Mouse (Mus musculus): ENCODE measurements around the gene Becn1. TPM values are rescaled to one million over a fixed set of nuclear protein-coding genes. Genes with fewer than 3 reads are reported as not detected.
"Not testable (repeated sequence)": the region's sequence is repeated elsewhere in the genome, so short reads cannot be mapped to it uniquely, and the experiment has no call there.

The Becn1 gene
- polyA plus RNA-seq, 1 experiment from 2014 or later, result 138 TPM

DNA sequence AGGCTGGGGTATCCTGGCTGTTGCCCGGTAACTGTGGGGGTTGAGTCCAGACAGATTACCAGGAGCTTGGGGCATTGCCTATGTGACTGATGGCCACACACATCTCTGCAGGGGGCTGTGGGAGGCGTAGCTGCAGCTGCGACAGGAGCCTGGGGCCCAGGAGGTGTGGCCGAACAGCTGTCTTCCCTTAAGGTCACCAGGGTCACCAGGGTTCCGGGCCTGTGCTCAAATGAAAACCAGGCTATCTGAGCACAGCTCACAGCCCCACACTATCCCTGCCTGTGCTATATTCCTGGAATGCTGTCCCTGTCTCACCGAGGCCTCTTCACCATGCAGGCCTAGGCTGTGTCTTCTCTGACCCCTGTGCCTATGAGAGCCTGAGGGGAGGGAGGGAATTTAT lies 32.4 kb upstream of the Becn1 start:
- H3K4me3 ChIP-seq (ENCODE audit: low read depth, low read length), result no peak overlapping the region
- H3K27ac ChIP-seq (ENCODE audit: low read depth, low read length), result no peak overlapping the region
- H3K9me3 ChIP-seq (replicated peaks; ENCODE audit: control insufficient read depth, low read length), result no peaks in the 10 kb centered on the region
- H3K4me1 ChIP-seq (ENCODE audit: control insufficient read depth, insufficient read depth, low read length), result peaks cover 14% of the 10 kb centered on the region
- no peaks in the 10 kb centered on the region for H3K27me3 ChIP-seq (ENCODE audit: control insufficient read depth, insufficient read depth, low read length)
- no peak for ATAC-seq (replicated peaks; ENCODE audit: insufficient number of reproducible peaks, low FRiP score, low TSS enrichment)
- H3K9ac ChIP-seq (ENCODE audit: low read depth, low read length), result no peak overlapping the region
- H3K36me3 ChIP-seq (ENCODE audit: control insufficient read depth, insufficient read depth, low read length), result no peaks in the 10 kb centered on the region
- H3K4me2 ChIP-seq, result no peak overlapping the region
- 13% methylated on average over 6 of the region's 6 CpGs for whole genome bisulfite sequencing (ENCODE audit: insufficient replicate concordance)

DNA sequence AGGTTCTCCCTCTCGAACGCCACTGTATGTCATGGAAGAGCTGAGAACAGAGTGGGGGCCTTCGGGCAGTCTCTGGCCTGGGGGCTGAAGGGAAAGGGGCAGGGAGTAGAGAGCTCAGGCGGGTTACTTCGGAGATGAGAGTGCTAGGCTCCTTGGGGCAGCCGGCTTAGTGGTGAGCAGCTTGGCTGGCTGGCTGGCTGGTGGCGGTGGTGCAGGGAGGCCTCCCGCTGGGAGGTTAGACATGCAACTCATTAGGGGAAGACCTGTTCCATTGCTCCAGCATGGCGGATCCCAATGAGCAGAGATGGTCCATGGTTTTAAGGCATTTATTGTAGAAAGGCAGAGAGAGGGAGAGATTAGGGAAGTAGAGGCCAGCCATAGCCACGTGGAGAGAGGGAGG lies 31.9 kb upstream of the Becn1 start:
- Histone ChIP-seq H3K4me2 (no peak overlapping the region), H3K4me1 (ENCODE audit: control insufficient read depth, insufficient read depth, low read length) (peaks cover 14% of the 10 kb centered on the region), H3K9me3 (replicated peaks; ENCODE audit: control insufficient read depth, low read length) (no peaks in the 10 kb centered on the region), H3K36me3 (ENCODE audit: control insufficient read depth, insufficient read depth, low read length) (no peaks in the 10 kb centered on the region), H3K27me3 (ENCODE audit: control insufficient read depth, insufficient read depth, low read length) (no peaks in the 10 kb centered on the region), H3K9ac (ENCODE audit: low read depth, low read length) (no peak overlapping the region), H3K4me3 (ENCODE audit: low read depth, low read length) (no peak overlapping the region), H3K27ac (ENCODE audit: low read depth, low read length) (no peak overlapping the region)
- 46% methylated on average over 10 of the region's 10 CpGs for WGBS (ENCODE audit: insufficient replicate concordance)
- ATAC-seq (replicated peaks; ENCODE audit: insufficient number of reproducible peaks, low FRiP score, low TSS enrichment), result no peak

DNA sequence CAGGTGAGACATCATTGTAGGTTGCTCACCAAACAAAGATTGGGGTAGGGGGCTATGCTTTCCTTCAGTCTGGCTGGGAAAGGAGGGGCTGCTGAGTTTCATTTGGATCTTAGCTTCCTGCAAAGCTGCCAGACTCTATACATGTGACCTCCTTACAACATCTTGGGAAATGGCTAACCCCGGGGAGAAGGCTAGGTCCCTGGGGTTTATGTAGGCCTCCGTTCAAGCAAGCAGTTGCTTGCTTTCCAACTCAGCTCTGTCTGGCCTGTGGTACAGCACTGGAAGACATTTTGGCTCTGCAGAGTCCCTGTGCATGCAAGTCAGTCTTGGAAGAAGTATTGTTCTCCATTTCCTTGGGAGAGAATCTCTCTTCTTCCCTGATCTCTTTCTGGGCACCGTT lies 30.5 kb upstream of the Becn1 start:
- Histone ChIP-seq H3K27ac (ENCODE audit: low read depth, low read length) (no peak overlapping the region), H3K9ac (ENCODE audit: low read depth, low read length) (no peak overlapping the region), H3K4me2 (no peak overlapping the region), H3K36me3 (ENCODE audit: control insufficient read depth, insufficient read depth, low read length) (no peaks in the 10 kb centered on the region), H3K9me3 (replicated peaks; ENCODE audit: control insufficient read depth, low read length) (no peaks in the 10 kb centered on the region), H3K4me3 (ENCODE audit: low read depth, low read length) (no peak overlapping the region), H3K27me3 (ENCODE audit: control insufficient read depth, insufficient read depth, low read length) (no peaks in the 10 kb centered on the region), H3K4me1 (ENCODE audit: control insufficient read depth, insufficient read depth, low read length) (peaks cover 8% of the 10 kb centered on the region; the same call in 1 of the 2 replicates)
- no peak for ATAC-seq (replicated peaks; ENCODE audit: insufficient number of reproducible peaks, low FRiP score, low TSS enrichment)
- 79% methylated on average over 3 of the region's 3 CpGs for WGBS (ENCODE audit: insufficient replicate concordance)

DNA sequence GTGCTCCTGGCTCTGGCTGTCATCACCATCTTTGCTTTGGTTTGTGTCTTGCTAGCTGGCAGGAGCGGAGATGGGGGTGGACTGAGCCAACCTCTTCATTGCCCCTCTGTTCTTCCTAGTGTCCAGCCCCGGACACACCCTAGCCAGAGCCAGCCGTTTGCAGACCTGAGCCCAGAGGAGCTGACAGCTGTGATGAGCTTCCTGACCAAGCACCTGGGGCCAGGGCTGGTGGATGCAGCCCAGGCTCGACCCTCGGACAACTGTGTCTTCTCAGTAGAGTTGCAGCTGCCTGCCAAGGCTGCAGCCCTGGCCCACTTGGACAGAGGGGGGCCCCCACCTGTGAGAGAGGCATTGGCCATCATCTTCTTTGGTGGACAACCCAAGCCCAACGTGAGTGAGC lies 28.9 kb upstream of the Becn1 start:
- not testable (repeated sequence) for H3K27ac ChIP-seq (ENCODE audit: low read depth, low read length)
- WGBS (ENCODE audit: insufficient replicate concordance), result 73% methylated on average over 6 of the region's 6 CpGs

DNA sequence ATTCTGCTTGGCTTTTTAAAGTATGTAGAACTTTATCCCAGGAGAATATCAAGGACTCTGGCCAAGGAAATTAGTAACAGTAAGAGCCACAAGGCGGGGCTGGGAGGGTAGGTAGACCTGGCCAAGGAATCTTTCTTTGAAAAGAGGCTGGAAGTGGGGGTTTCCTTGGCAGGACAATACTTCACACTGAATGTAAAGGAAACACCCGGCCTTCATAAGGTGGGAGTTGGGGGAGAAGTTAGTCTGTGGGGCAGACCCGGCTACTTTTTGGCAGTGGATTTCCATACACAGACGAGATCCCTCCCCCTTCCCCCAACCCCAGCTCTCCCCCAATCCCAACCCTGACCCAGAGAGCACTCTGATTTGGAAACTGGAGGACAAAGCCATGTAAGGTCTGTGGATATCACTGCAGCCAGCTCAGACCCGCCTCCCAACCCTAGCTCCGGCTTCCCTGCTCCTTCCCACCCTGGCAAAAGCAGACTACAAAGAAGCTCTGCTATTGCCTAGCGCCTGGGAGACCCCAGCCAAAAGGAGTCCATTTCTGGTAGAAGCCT lies 28.4 kb upstream of the Becn1 start, which contains the start of gene Aoc3:
Gene Aoc3 (plus strand): TSS at position 235 of the 554 bp plus-strand sequence.
- Histone ChIP-seq H3K4me3 (ENCODE audit: low read depth, low read length) (no peak within 1 kb of the TSS), H3K27me3 (ENCODE audit: control insufficient read depth, insufficient read depth, low read length) (no peaks in the 10 kb centered on the region), H3K36me3 (ENCODE audit: control insufficient read depth, insufficient read depth, low read length) (peaks cover 3% of the 10 kb centered on the region), H3K9me3 (replicated peaks; ENCODE audit: control insufficient read depth, low read length) (no peaks in the 10 kb centered on the region), H3K4me2 (no peak within 1 kb of the TSS), H3K9ac (ENCODE audit: low read depth, low read length) (0 out of 2 replicates have a peak within 1 kb of the TSS, but pooled peaks have one; percentile 16), H3K27ac (ENCODE audit: low read depth, low read length) (no peak within 1 kb of the TSS), H3K4me1 (ENCODE audit: control insufficient read depth, insufficient read depth, low read length) (0 out of 2 replicates have a peak, but pooled peaks cover 7% of the 10 kb centered on the region)
- 56% methylated on average over 7 of the region's 7 CpGs for WGBS (ENCODE audit: insufficient replicate concordance)
- no peak for ATAC-seq (replicated peaks; ENCODE audit: insufficient number of reproducible peaks, low FRiP score, low TSS enrichment)

More for the DNA sequence above, 28.9 kb upstream of the Becn1 start:
- not testable (repeated sequence) for H3K4me3 ChIP-seq (ENCODE audit: low read depth, low read length); H3K4me1 ChIP-seq (ENCODE audit: control insufficient read depth, insufficient read depth, low read length); H3K4me2 ChIP-seq; H3K9me3 ChIP-seq (replicated peaks; ENCODE audit: control insufficient read depth, low read length); H3K27me3 ChIP-seq (ENCODE audit: control insufficient read depth, insufficient read depth, low read length); H3K9ac ChIP-seq (ENCODE audit: low read depth, low read length); H3K36me3 ChIP-seq (ENCODE audit: control insufficient read depth, insufficient read depth, low read length)
- 0 out of 2 replicates have a peak, but pooled peaks have one; percentile 29 for ATAC-seq (replicated peaks; ENCODE audit: insufficient number of reproducible peaks, low FRiP score, low TSS enrichment)

DNA sequence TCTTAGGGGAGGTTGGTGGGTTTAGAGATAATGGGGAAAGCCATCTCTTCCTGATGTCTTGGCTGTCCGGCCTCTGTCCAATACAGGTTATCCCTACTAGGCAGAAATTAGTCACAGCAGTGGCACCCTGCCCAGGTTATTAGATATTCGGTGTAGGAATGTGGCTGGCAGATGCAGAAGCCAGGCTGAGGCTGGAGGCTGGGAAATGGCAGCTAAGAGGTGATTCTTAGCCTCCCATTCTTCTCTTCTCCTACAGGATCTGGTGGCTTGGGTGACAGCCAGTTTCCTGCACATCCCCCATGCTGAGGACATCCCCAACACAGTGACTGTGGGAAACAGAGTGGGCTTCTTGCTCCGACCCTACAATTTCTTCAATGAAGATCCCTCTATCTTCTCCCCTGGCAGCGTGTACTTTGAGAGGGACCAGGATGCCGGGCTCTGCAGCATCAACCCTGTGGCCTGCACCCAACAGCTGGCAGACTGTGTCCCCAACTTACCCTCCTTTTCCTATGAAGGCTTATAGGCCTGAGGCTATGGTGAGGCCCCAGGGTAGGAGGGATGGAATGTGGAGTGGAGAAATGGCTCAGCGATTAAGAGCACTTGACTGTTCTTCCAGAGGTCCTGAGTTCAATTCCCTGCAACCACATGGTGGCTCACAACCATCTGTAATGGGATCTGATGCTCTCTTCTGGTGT lies 27.0 kb upstream of the Becn1 start:
- H3K9me3 ChIP-seq (replicated peaks; ENCODE audit: control insufficient read depth, low read length), result no peaks in the 10 kb centered on the region
- WGBS (ENCODE audit: insufficient replicate concordance), result 84% methylated on average over 6 of the region's 6 CpGs
- 0 out of 2 replicates have a peak, but pooled peaks cover 4% of the 10 kb centered on the region for H3K4me1 ChIP-seq (ENCODE audit: control insufficient read depth, insufficient read depth, low read length)
- peaks cover 4% of the 10 kb centered on the region for H3K36me3 ChIP-seq (ENCODE audit: control insufficient read depth, insufficient read depth, low read length)
- ATAC-seq (replicated peaks; ENCODE audit: insufficient number of reproducible peaks, low FRiP score, low TSS enrichment), result no peak
- no peak overlapping the region for H3K9ac ChIP-seq (ENCODE audit: low read depth, low read length)
- no peak overlapping the region for H3K4me2 ChIP-seq
- no peaks in the 10 kb centered on the region for H3K27me3 ChIP-seq (ENCODE audit: control insufficient read depth, insufficient read depth, low read length)
- no peak overlapping the region for H3K27ac ChIP-seq (ENCODE audit: low read depth, low read length)
- H3K4me3 ChIP-seq (ENCODE audit: low read depth, low read length), result no peak overlapping the region

DNA sequence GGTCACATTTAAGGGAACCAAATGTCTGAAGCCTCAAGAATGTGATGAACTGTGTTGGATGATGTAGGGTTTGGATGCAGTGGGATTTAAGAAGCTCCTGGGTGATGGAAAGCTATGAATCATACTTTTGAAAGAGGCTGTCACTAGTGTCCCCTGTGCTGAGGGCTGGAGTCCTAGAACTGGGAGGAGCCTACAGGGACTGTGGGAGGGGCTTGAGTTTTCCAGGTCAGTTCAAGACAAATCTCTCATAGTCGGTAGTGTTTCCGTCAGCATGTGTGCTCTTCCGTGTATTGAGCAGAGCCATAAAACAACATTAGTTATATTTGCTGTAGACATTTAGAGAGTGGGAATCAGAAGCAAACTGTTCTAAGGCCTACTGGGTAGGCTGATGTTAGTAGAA lies 25.2 kb upstream of the Becn1 start:
- 55% methylated on average over 3 of the region's 3 CpGs for WGBS (ENCODE audit: insufficient replicate concordance)
- peaks cover 13% of the 10 kb centered on the region for H3K36me3 ChIP-seq (ENCODE audit: control insufficient read depth, insufficient read depth, low read length)
- no peaks in the 10 kb centered on the region for H3K27me3 ChIP-seq (ENCODE audit: control insufficient read depth, insufficient read depth, low read length)
- no peak overlapping the region for H3K9ac ChIP-seq (ENCODE audit: low read depth, low read length)
- no peak for ATAC-seq (replicated peaks; ENCODE audit: insufficient number of reproducible peaks, low FRiP score, low TSS enrichment)
- no peaks in the 10 kb centered on the region for H3K9me3 ChIP-seq (replicated peaks; ENCODE audit: control insufficient read depth, low read length)
- H3K4me3 ChIP-seq (ENCODE audit: low read depth, low read length), result no peak overlapping the region
- H3K27ac ChIP-seq (ENCODE audit: low read depth, low read length), result no peak overlapping the region
- 0 out of 2 replicates have a peak, but pooled peaks cover 4% of the 10 kb centered on the region for H3K4me1 ChIP-seq (ENCODE audit: control insufficient read depth, insufficient read depth, low read length)
- H3K4me2 ChIP-seq, result no peak overlapping the region

DNA sequence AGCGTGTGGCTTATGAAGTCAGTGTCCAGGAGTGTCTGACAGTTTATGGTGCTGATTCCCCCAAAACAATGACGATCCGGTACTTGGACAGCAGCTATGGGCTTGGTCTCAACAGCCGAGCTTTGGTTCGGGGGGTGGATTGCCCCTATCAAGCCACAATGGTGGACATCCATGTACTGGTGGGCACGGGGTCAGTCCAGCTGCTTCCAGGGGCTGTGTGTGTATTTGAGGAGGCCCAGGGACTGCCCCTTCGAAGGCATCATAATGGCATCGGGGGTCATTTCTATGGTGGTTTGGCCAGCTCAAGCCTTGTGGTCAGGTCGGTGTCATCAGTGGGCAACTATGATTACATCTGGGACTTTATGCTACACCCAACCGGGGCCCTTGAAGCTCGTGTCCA lies 24.1 kb upstream of the Becn1 start:
- no peaks in the 10 kb centered on the region for H3K27me3 ChIP-seq (ENCODE audit: control insufficient read depth, insufficient read depth, low read length)
- 0 out of 2 replicates have a peak, but pooled peaks cover 4% of the 10 kb centered on the region for H3K4me1 ChIP-seq (ENCODE audit: control insufficient read depth, insufficient read depth, low read length)
- H3K9ac ChIP-seq (ENCODE audit: low read depth, low read length), result no peak overlapping the region
- no peak overlapping the region for H3K27ac ChIP-seq (ENCODE audit: low read depth, low read length)
- no peak for ATAC-seq (replicated peaks; ENCODE audit: insufficient number of reproducible peaks, low FRiP score, low TSS enrichment)
- no peak overlapping the region for H3K4me2 ChIP-seq
- 87% methylated on average over 11 of the region's 11 CpGs for WGBS (ENCODE audit: insufficient replicate concordance)
- H3K9me3 ChIP-seq (replicated peaks; ENCODE audit: control insufficient read depth, low read length), result no peaks in the 10 kb centered on the region
- H3K4me3 ChIP-seq (ENCODE audit: low read depth, low read length), result no peak overlapping the region
- H3K36me3 ChIP-seq (ENCODE audit: control insufficient read depth, insufficient read depth, low read length), result peaks cover 24% of the 10 kb centered on the region

DNA sequence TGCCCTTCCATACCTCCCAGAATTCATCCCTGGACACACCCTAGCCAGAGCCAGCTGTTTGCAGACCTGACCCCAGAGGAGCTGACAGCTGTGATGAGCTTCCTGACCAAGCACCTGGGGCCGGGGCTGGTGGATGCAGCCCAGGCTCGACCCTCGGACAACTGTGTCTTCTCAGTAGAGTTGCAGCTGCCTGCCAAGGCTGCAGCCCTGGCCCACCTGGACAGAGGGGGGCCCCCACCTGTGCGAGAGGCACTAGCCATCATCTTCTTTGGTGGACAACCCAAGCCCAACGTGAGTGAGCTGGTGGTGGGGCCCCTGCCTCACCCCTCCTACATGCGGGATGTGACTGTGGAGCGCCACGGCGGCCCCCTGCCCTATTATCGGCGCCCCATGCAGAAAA lies 23.1 kb upstream of the Becn1 start:
- H3K36me3 ChIP-seq (ENCODE audit: control insufficient read depth, insufficient read depth, low read length), result peaks cover 25% of the 10 kb centered on the region

More for the DNA sequence above, 23.1 kb upstream of the Becn1 start:
- not testable (repeated sequence) for H3K27ac ChIP-seq (ENCODE audit: low read depth, low read length); H3K4me3 ChIP-seq (ENCODE audit: low read depth, low read length); H3K4me1 ChIP-seq (ENCODE audit: control insufficient read depth, insufficient read depth, low read length); H3K9ac ChIP-seq (ENCODE audit: low read depth, low read length); H3K9me3 ChIP-seq (replicated peaks; ENCODE audit: control insufficient read depth, low read length); H3K27me3 ChIP-seq (ENCODE audit: control insufficient read depth, insufficient read depth, low read length); H3K4me2 ChIP-seq; ATAC-seq (replicated peaks; ENCODE audit: insufficient number of reproducible peaks, low FRiP score, low TSS enrichment)
- 93% methylated on average over 11 of the region's 11 CpGs for WGBS (ENCODE audit: insufficient replicate concordance)

All from heart, embryonic 11.5 days (tissue).